Mouse (Mus musculus) E14TG2a.4 (cell line): ENCODE results near the gene 2810408A11Rik.

Source experiments
- CTCF ChIP-seq: conservative IDR thresholded peaks from 2 replicates; pipeline ENCODE4 v1.5.1; 2014; ENCODE audit warnings: low read length
- NANOG ChIP-seq: IDR thresholded peaks from 2 replicates; pipeline ENCODE4 v1.6.1; 2014; ENCODE audit warnings: borderline replicate concordance, low read length, mixed read lengths
- POU5F1 ChIP-seq: IDR thresholded peaks from 2 replicates; pipeline ENCODE4 v1.6.1; 2014; ENCODE audit warnings: low read length, borderline replicate concordance

- TF ChIP-seq POU5F1, result no peak
- TF ChIP-seq CTCF, result no peak
- no peak for TF ChIP-seq NANOG
Measured at GRCm38 (mm10) chr11:69900471-69901405, at the start of gene 2810408A11Rik, which contains the start of gene Neurl4.
